Mouse (Mus musculus): Measurements from ENCODE around the gene Prkcz. TPM values are rescaled to one million over a fixed set of nuclear protein-coding genes. Genes with fewer than 3 reads are reported as not detected.

The Prkcz gene
- total RNA-seq, 4 experiments from 2014 or later = 9.1 to 13.9 (median 11.7) TPM

GRCm38 (mm10) chr4:155219271-155220212 lies 141.6 kb downstream of the Prkcz start:
- no peak for DNase-seq

DNA sequence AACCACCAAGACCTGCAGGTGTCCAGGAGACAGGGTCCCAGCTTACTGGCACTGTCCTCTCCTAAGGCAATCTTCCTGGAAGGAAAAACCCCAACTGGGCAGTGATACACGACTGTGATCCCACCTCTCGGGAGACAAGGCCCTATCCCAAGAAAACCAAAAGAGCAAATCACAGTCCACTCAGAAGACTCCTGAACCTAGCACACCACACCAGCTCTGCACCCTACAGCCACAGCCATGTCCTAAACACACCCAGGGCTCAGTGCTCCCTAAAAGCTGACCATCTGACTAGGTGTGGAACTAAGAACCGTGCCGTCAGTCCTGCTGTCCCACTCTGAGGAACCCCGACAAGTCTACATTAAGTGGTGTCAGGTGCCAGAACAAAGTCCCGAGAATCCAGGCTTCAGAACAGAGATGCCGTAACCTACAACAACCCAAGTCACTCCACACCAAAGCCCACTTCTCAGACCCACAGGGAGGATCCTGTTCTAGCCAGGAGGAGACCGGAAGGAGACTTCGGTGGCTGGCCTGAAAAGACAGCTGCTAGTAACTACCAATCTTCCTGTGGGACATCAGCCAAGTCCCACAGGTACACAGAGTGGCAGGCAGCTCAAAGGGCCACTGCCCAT lies 142.9 kb downstream of the Prkcz start:
- no peak for DNase-seq

GRCm38 (mm10) chr4:155217241-155218103 lies 143.7 kb downstream of the Prkcz start:
- peak; percentile 83 for DNase-seq

- DNase-seq = peak; percentile 66
These were observed 145.2 kb downstream of the Prkcz start for GRCm38 (mm10) chr4:155215773-155216630.

DNA sequence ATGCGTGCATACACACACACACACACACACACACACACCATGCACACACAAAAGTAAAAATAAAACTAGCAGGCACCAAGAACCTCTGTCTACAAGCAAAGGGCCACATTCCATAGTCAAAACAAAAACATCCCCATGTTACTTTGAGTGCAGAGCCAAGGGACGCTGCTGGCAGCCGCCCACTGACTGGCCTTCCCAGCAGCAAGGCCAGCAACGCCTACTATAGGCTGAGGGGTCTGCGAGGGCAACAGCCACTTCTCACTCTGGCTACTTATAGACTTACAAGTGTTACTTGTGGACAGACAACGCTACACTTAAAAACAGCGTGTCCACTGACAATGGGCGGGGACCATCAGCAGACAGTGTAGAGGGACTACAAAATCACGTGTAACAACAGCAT lies 146.0 kb downstream of the Prkcz start:
- DNase-seq = no peak

DNA sequence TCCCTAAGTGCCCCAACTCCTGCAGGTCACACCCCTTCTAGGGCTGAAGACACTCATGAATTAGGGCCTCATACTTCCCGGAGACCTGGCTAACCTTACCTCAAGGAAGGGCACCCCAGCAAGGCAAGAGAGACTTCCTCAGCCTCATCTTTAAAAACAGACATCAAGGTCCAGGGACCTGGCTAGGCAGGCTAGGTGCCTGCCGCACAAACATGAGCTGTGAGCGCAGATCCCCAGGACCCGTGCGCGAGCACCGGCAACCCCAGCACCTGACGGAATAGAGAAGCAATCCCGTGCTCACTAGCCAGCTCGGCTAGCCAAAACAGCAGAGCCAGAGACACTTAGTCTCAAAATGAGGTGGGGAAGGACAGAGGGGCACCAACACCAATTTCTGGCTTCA lies 146.4 kb downstream of the Prkcz start:
- no peak for DNase-seq

DNA sequence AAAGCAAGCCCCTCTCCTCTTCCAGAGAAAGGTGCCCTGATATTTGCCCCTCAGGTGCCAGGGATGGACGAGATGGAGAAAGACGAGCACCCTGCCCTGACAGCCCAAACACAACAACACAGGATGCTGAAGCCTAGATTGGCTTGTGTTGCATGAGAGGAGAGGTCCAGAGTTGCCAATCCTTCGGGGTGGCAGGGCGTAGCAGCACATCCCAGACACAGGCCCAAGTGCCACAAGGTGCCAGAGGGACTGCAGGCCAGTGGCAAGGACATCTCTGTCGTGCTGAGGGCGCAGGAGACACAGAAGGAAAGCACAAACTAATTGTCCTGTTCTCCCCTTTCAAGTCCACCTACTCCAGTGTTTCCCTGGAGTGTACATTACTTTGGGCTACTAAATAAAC lies 147.0 kb downstream of the Prkcz start:
- DNase-seq = no peak

GRCm38 (mm10) chr4:155213752-155214054 lies 147.5 kb downstream of the Prkcz start:
- no peak for DNase-seq

DNA sequence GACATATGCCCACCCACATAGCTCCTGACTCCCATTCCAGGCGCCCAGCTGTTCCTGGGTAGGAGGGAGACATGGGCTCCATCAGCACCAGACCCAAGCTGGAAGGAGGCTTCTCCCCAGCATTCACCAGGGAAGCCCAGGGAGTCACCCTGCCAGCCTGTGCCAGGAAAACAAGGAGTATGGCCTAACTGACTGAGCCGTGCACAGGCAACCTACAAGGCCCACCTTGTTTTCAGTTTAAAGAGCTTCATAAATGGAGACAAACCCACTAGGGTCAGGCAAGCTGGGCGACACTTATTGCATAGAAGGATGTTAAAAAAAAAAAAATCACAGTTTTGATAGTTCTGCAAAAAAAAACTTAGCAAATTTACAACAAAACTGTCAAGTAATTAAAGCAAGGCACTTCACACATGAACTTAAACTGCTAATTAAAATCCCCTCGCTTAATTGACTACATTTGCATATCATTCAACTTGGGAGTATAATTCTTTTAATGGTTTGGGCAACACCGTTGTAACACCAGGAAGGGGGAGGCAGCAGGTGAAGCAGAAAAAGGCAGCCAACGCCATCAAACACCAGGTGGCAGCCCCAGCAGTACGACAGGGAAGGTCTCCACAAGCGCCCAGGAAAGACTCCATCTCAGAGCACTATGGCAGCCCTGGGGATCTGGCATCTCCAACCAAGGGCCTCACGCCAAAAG lies 148.0 kb downstream of the Prkcz start:
- no peak for DNase-seq

Other genes with a start within 250 kb of the Prkcz start
- 10 to 100 TPM; 64.1 to 85.4 (median 69.1) TPM for gene Ski, start 138.8 kb downstream of the Prkcz start, total RNA-seq (2022)
- gene Faap20, start 111.6 kb downstream of the Prkcz start, total RNA-seq (2022) = 10 to 100 TPM; 57.4 to 70.1 (median 60.8) TPM
- gene Gabrd, start 36.8 kb upstream of the Prkcz start, total RNA-seq (2022) = under 1 TPM in 3 of 4 experiments, not detected in 1; 0.17 to 0.40 (median 0.24) TPM
- 1 to 10 TPM; 1.0 to 3.4 (median 1.4) TPM for gene Cfap74, start 47.8 kb upstream of the Prkcz start, total RNA-seq (2022)
- gene Tmem52, start 107.8 kb upstream of the Prkcz start, total RNA-seq (2022) = 10 to 100 TPM in 3 of 4 experiments, 1 to 10 TPM in 1; 5.8 to 48.6 (median 27.3) TPM
- gene Gnb1, start 130.0 kb upstream of the Prkcz start, total RNA-seq (2022) = 100 to 1,000 TPM; 344 to 487 (median 448) TPM
- gene Nadk, start 201.0 kb upstream of the Prkcz start, total RNA-seq (2022) = 100 to 1,000 TPM; 155 to 289 (median 213) TPM
- gene Slc35e2, start 240.1 kb upstream of the Prkcz start, total RNA-seq (2022) = 10 to 100 TPM; 38.8 to 54.2 (median 44.9) TPM

All from adrenal gland, adult 8-10 months (tissue).